Mouse (Mus musculus) myocyte (in vitro differentiated cells): ENCODE data around the gene Vps37d.

Source experiments
- MAX ChIP-seq: IDR thresholded peaks from one replicate; pipeline ENCODE4 v1.6.1; 2011; ENCODE audit warnings: low read depth, mild to moderate bottlenecking, control low read depth
- MYOG ChIP-seq, 3 experiments: IDR thresholded peaks; one replicate each; pipeline ENCODE4 v1.6.1; 2011; ENCODE audit warnings: control low read depth in 2 of 3, low read depth in 2 of 3, mild to moderate bottlenecking in 2 of 3; ENCODE audit not compliant: insufficient read length in 2 of 3, control insufficient read depth in 1 of 3, insufficient read depth in 1 of 3
- POLR2A ChIP-seq: IDR thresholded peaks from one replicate; pipeline ENCODE4 v1.6.1; 2011; ENCODE audit warnings: low read depth, mild to moderate bottlenecking, control low read depth, moderate library complexity; ENCODE audit not compliant: insufficient read length
- TCF12 ChIP-seq: IDR thresholded peaks from one replicate; pipeline ENCODE4 v1.6.1; 2011; ENCODE audit warnings: mild to moderate bottlenecking, control low read depth; ENCODE audit not compliant: poor library complexity, insufficient read depth, severe bottlenecking

DNA sequence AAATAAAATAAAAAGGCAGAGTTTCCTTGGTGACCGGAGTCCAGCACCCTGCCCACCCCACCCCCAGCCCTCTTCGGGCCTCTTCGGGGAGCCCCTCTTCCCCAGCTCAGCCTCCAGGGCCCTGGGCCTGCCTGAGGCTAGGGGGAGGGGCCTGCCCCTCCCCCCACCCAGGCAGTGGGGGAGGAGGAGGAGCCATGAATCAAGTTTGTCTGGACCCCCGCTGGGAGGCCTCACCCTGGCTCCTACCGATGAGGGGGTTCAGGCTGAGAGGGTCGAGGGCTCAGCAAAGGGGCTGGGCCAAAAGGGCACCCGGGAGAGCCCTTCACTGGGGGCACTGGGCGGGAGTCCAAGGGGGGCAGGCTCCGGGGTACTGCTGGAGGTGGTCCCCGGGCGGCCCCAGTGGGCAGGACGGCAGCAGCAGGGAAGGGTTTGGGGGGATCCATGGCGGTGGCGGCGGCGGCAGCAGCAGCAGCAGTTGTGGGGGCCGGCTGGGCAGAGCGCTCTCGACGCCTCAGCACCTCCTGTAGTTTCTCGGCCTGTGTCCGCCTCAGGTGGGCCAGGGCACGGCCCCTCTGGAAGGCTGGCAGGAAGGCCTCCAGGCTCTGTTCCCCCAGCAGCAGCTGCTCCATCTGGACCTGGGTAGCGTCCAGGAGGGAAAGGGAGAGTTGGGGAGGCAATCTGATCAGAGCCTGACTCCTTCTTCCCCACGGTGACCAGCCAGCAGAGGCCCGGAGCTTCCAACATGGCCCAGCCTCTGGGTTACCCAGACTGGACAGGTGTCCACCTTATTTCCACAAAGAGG, 4.5 kb downstream of the Vps37d start:
- TF ChIP-seq MYOG (IDR thresholded peaks at IDR 0.05; ENCODE audit: control insufficient read depth in 1 of 3, insufficient read depth in 1 of 3, insufficient read length in 2 of 3, low read depth in 2 of 3), result no peak
- TF ChIP-seq POLR2A, result no peak
- no peak for TF ChIP-seq TCF12
- TF ChIP-seq MAX, result no peak
